Mouse (Mus musculus) lung, postnatal 0 days (tissue): ENCODE measurements around the gene Taf3.

Experiments
- CTCF ChIP-seq: IDR thresholded peaks from 2 replicates; pipeline ENCODE4 v1.5.1; 2016; ENCODE audit warnings: antibody characterized with exemption, mild to moderate bottlenecking
- EP300 ChIP-seq: IDR thresholded peaks from 2 replicates; pipeline ENCODE4 v1.6.1; 2016; ENCODE audit warnings: antibody characterized with exemption, mild to moderate bottlenecking, control low read depth

GRCm38 (mm10) chr2:9871141-9871716, 177.2 kb downstream of the Taf3 start:
- no peak for TF ChIP-seq EP300
- no peak for TF ChIP-seq CTCF
